Mouse (Mus musculus) heart, adult 10 weeks (tissue): ENCODE results near the gene Mroh3. TPM values are rescaled to one million over a fixed set of nuclear protein-coding genes. Genes with fewer than 3 reads are reported as not detected.

ENCODE experiments used
- polyA plus RNA-seq: library from polyadenylated mRNA; stranded (reverse); fragments of 350-450 nt; fragmentation: Illumina TruSeq; extraction: RNeasy Lipid Tissue Mini Kit (QIAGEN cat#74804); gene quantifications from one replicate; pipeline ENCODE4 v1.2.3, GENCODE M21; 2014; ENCODE audit warnings: low read depth, low replicate concordance

Gene Mroh3
- polyA plus RNA-seq: not detected

DNA sequence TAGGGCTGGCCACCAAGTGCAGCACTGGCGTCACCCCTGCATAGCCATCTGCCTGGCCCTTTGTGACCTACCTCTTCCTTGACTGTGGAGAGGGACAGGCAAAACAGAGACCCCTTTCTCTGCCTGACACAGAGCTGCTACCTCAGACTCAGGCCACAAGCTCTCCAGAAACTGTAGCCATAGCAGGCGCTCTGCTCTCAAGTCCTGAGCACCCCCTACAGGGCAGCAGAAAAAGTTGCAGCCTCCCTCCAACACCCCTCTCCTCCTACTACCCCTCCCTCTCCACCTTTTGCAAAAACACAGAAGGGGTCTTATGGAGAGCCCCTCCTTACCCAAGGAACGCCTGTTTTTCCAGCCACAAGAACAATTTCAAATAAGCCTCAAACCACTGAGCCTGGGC, at the start of gene Mroh3:
Gene Mroh3 (minus strand): TSS at position 26 of the 400 bp plus-strand sequence.

DNA sequence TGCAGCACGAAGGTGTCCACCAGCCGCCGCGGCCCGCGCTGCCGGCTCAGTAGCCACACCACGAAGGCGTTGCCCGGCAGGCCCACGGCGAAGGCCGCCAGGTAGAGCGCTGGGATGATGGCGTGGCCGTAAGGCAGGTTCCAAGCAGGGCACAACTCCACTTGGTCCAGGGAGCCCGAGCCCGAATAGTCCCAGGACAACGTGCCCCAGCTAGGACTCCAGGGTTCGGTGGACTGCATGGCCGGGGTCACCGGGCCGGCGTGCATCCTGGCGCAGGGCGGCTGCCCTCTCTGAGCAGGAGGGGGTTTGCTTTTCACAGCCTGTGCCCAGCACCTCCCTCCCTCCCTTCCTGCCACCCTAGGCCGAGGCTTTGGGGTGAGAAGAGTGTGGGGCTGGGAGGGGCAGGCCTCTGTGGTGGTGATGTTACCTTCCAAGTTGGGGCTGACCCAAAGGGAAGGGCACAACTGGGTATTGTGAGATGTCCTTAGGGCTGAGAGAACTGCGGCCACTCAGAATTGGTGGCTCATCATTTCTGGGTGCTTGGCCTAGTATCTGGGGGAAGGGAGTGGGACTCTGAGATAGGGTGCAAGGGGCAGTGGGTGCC, 48.1 kb upstream of the Mroh3 start, which contains the start of gene Gpr25:
Gene Gpr25 (minus strand): TSS at position 239 of the 604 bp plus-strand sequence.

DNA sequence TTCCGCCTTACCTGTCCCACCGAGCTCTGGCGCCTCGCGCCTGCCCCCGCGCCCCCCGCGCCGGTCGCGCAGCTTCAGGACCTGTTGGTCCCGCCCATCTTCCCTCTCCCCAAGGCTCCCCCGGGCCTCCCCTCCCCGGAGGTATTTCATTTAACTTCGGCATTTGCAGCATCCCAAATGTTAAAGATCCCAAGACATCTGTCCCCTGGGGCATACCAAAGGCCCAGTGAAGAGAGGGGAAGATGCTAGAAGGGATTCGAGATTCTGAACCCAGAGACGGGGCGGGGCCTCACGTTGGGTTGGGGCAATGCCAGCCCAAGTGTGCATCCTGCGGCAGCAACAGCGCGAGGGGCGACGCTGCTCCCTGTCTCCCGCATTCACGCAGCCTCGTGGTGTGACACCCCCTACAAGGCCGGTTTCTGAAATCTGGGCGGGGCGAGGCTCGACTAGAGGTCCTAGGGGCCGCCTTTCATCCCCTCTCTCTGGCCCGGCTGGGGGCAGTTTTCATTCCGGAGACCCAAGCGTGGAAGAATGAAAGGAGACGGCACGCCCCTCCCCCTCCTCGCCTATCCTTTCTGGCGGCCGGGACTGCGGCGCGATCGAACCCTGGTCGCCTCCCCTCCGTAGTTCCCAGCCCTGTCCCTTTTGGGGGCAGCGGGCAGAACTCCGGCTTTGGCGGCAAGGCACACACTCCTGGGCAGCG, 21.4 kb upstream of the Mroh3 start, which contains the start of gene Inava:
Gene Inava (minus strand): TSS at position 373 of the 703 bp plus-strand sequence.

Other genes starting within 250 kb of the Mroh3 start
- not detected for gene Igfn1, start 206.5 kb downstream of the Mroh3 start, polyA plus RNA-seq
- 14.8 TPM for gene Tmem9, start 204.7 kb downstream of the Mroh3 start, polyA plus RNA-seq
- gene Ascl5, start 162.0 kb downstream of the Mroh3 start, polyA plus RNA-seq: not detected
- gene Cacna1s, start 160.1 kb downstream of the Mroh3 start, polyA plus RNA-seq: 11.0 TPM
- 0.50 TPM for gene Kif21b, start 81.4 kb downstream of the Mroh3 start, polyA plus RNA-seq
- not detected for gene Inava, start 21.4 kb upstream of the Mroh3 start, polyA plus RNA-seq
- not detected for gene Gpr25, start 48.0 kb upstream of the Mroh3 start, polyA plus RNA-seq
- gene Camsap2, start 133.3 kb upstream of the Mroh3 start, polyA plus RNA-seq: 15.5 TPM
- gene Ddx59, start 202.4 kb upstream of the Mroh3 start, polyA plus RNA-seq: 10.9 TPM